Mouse (Mus musculus) lung, postnatal 0 days (tissue): ENCODE measurements around the gene Nup85.
A peak's percentile ranks its signal among the peaks of the same experiment; 100 is the strongest.

ENCODE experiments used
- CTCF ChIP-seq: IDR thresholded peaks from 2 replicates; pipeline ENCODE4 v1.5.1; 2016; ENCODE audit warnings: antibody characterized with exemption, mild to moderate bottlenecking
- EP300 ChIP-seq: IDR thresholded peaks from 2 replicates; pipeline ENCODE4 v1.6.1; 2016; ENCODE audit warnings: antibody characterized with exemption, mild to moderate bottlenecking, control low read depth

GRCm38 (mm10) chr11:115535401-115536037 lies 28.7 kb upstream of the Nup85 start:
- TF ChIP-seq CTCF, result peak; percentile 14
- no peak for TF ChIP-seq EP300
